Mouse (Mus musculus): ENCODE results near the gene Ccr10.

- no peak for TF ChIP-seq GATA1 (IDR thresholded peaks at IDR 0.05; ENCODE audit: low read length)
- TF ChIP-seq TAL1 (IDR thresholded peaks at IDR 0.05; ENCODE audit: low read length): no peak
Observed at GRCm38 (mm10) chr11:101224337-101224736, 49.1 kb upstream of the Ccr10 start.

Measured in erythroblast, embryonic 14.5 days (primary cell).